Mouse (Mus musculus) heart, postnatal 0 days (tissue): ENCODE measurements around the gene Hdc. TPM values are rescaled to one million over a fixed set of nuclear protein-coding genes. Genes with fewer than 3 reads are reported as not detected.

ENCODE experiments used
- ATAC-seq: fragments of 200-750 bp; cut with Nextera tagmentation; 2 replicates; pipeline ENCODE4 v1.8.0; 2017; ENCODE audit warnings: low read depth, moderate number of reproducible peaks, moderate library complexity; ENCODE audit not compliant: insufficient read depth
- DNase-seq: peaks from one replicate; pipeline ENCODE4 v3.0.0-alpha.2; 2016; ENCODE audit warnings: low spot score
- H3K27ac ChIP-seq: fragments of 300-500 bp; sonication (generic); 2 replicates; pipeline ENCODE4 v1.5.1; 2014; ENCODE audit warnings: low read depth, mild to moderate bottlenecking
- H3K27me3 ChIP-seq: fragments of 300-500 bp; sonication (generic); 2 replicates; pipeline ENCODE4 v1.6.1; 2014; ENCODE audit warnings: low read length, mixed read lengths; ENCODE audit not compliant: control insufficient read depth, insufficient read depth
- H3K36me3 ChIP-seq: fragments of 300-500 bp; sonication (generic); replicated peaks from 2 replicates; pipeline ENCODE4 v1.6.1; 2014; ENCODE audit warnings: low read length, mixed read lengths; ENCODE audit not compliant: control insufficient read depth, insufficient read depth
- H3K4me1 ChIP-seq: fragments of 300-500 bp; sonication (generic); 2 replicates; pipeline ENCODE4 v1.6.1; 2014; ENCODE audit warnings: antibody characterized with exemption; ENCODE audit not compliant: control insufficient read depth, insufficient read depth
- H3K4me2 ChIP-seq: fragments of 300-500 bp; sonication (generic); 2 replicates; pipeline ENCODE4 v1.6.1; 2014; ENCODE audit warnings: low read depth, mild to moderate bottlenecking, low read length, moderate library complexity
- H3K4me3 ChIP-seq: fragments of 300-500 bp; sonication (generic); 2 replicates; pipeline ENCODE4 v1.5.1; 2014; ENCODE audit warnings: low read depth, low read length
- H3K9ac ChIP-seq: fragments of 300-500 bp; sonication (generic); replicated peaks from 2 replicates; pipeline ENCODE4 v1.6.1; 2014; ENCODE audit warnings: low read depth, low read length, mixed read lengths
- H3K9me3 ChIP-seq: fragments of 300-500 bp; sonication (generic); replicated peaks from 2 replicates; pipeline ENCODE4 v1.6.1; 2016; ENCODE audit warnings: low read length; ENCODE audit not compliant: control insufficient read depth
- CTCF ChIP-seq: IDR thresholded peaks from 2 replicates; pipeline ENCODE4 v1.5.1; 2016; ENCODE audit warnings: antibody characterized with exemption, control low read depth, low read depth
- EP300 ChIP-seq: IDR thresholded peaks from 2 replicates; pipeline ENCODE4 v1.6.1; 2016; ENCODE audit warnings: antibody characterized with exemption, low read depth
- WGBS: fragments of 180-500 bp; shearing (Covaris S2); extraction: QIAGEN DNeasy Blood & Tissue Kit; methylation state at CpG from one replicate; pipeline ENCODE4 v1.1.7; 2014; 5-methylcytosine and 5-hydroxymethylcytosine counted together
- polyA plus RNA-seq: library from polyadenylated mRNA; unstranded; fragments of >200 nt; fragmentation: Nextera tagmentation; extraction: Ambion mirVana; gene quantifications from 2 replicates; pipeline ENCODE4 v1.2.1, GENCODE M21; 2015
- total RNA-seq: library from RNA; depleted of rRNA; stranded (reverse); fragments of >200 nt; gene quantifications from 2 replicates; pipeline ENCODE4 v1.2.3, GENCODE M21; 2014; ENCODE audit warnings: low replicate concordance

The Hdc gene
- total and polyA plus RNA-seq, 2 experiments from 2014 or later: 7.2 to 11.2 TPM

- TF ChIP-seq EP300 (no peak), CTCF (no peak)
- no peak for DNase-seq
- Histone ChIP-seq H3K27me3 (0 out of 2 replicates have a peak, but pooled peaks cover 3% of the 10 kb centered on the region), H3K4me1 (no peaks in the 10 kb centered on the region), H3K9ac (no peak overlapping the region), H3K9me3 (peaks cover 7% of the 10 kb centered on the region; the same call in 1 of the 2 replicates), H3K36me3 (no peaks in the 10 kb centered on the region), H3K4me3 (no peak overlapping the region), H3K27ac (no peak overlapping the region), H3K4me2 (no peak overlapping the region)
- WGBS: 75% methylated on average over 11 of the region's 11 CpGs
- no peak for ATAC-seq
Measured at GRCm38 (mm10) chr2:126575391-126576176, 43.5 kb downstream of the Hdc start.

- ATAC-seq: no peak
- 50% methylated on average over 4 of the region's 4 CpGs for WGBS
- TF ChIP-seq CTCF (no peak), EP300 (no peak)
Measured at GRCm38 (mm10) chr2:126572747-126573146, 46.4 kb downstream of the Hdc start.

GRCm38 (mm10) chr2:126572163-126572562 lies 46.9 kb downstream of the Hdc start:
- TF ChIP-seq CTCF (no peak), EP300 (no peak)
- no peak overlapping the region for H3K9ac ChIP-seq
- no peak overlapping the region for H3K4me2 ChIP-seq
- H3K27ac ChIP-seq: no peak overlapping the region
- DNase-seq (no peak), ATAC-seq (no peak)
- H3K9me3 ChIP-seq: peaks cover 7% of the 10 kb centered on the region; the same call in 1 of the 2 replicates
- 0 out of 2 replicates have a peak, but pooled peaks cover 3% of the 10 kb centered on the region for H3K27me3 ChIP-seq
- WGBS: 71% methylated on average over 1 of the region's 1 CpGs
- H3K4me1 ChIP-seq: no peaks in the 10 kb centered on the region
- H3K4me3 ChIP-seq: no peak overlapping the region
- H3K36me3 ChIP-seq: no peaks in the 10 kb centered on the region

More at GRCm38 (mm10) chr2:126572747-126573146, 46.4 kb downstream of the Hdc start:
- H3K4me2 ChIP-seq: no peak overlapping the region
- H3K27me3 ChIP-seq: 0 out of 2 replicates have a peak, but pooled peaks cover 3% of the 10 kb centered on the region
- no peaks in the 10 kb centered on the region for H3K36me3 ChIP-seq
- H3K27ac ChIP-seq: no peak overlapping the region
- no peak for DNase-seq
- no peak overlapping the region for H3K9ac ChIP-seq
- H3K9me3 ChIP-seq: peaks cover 7% of the 10 kb centered on the region; the same call in 1 of the 2 replicates
- no peaks in the 10 kb centered on the region for H3K4me1 ChIP-seq
- no peak overlapping the region for H3K4me3 ChIP-seq

GRCm38 (mm10) chr2:126563411-126564105 lies 55.5 kb downstream of the Hdc start:
- Histone ChIP-seq H3K27me3 (no peaks in the 10 kb centered on the region), H3K27ac (peak overlapping the region; percentile 65), H3K4me2 (peak overlapping the region; percentile 5; the same call in 1 of the 2 replicates), H3K36me3 (no peaks in the 10 kb centered on the region), H3K4me3 (no peak overlapping the region), H3K9me3 (no peaks in the 10 kb centered on the region), H3K9ac (no peak overlapping the region), H3K4me1 (peaks cover 14% of the 10 kb centered on the region)
- WGBS: 27% methylated on average over 17 of the region's 17 CpGs
- ATAC-seq: peak; percentile 94
- TF ChIP-seq CTCF (no peak), EP300 (peak; percentile 49; the same call in 1 of the 2 replicates)
- peak; percentile 79 for DNase-seq

- DNase-seq: no peak
- Histone ChIP-seq H3K4me1 (peaks cover 14% of the 10 kb centered on the region), H3K4me3 (no peak overlapping the region), H3K36me3 (no peaks in the 10 kb centered on the region), H3K9me3 (no peaks in the 10 kb centered on the region), H3K9ac (no peak overlapping the region), H3K27ac (no peak overlapping the region), H3K4me2 (no peak overlapping the region), H3K27me3 (no peaks in the 10 kb centered on the region)
- WGBS: 78% methylated on average over 1 of the region's 1 CpGs
- no peak for ATAC-seq
- TF ChIP-seq CTCF: no peak
Measured at GRCm38 (mm10) chr2:126560094-126560493, 59.0 kb downstream of the Hdc start.
